Mouse (Mus musculus) Patski (cell line): Measurements from ENCODE around the gene Cd164. TPM values are rescaled to one million over a fixed set of nuclear protein-coding genes. Genes with fewer than 3 reads are reported as not detected.

ENCODE experiments used
- ATAC-seq: fragments of 100-300 bp; one replicate; pipeline ENCODE4 v1.8.0; 2021
- CTCF ChIA-PET: fragments of 350-600 bp; sonication (Branson Sonifier 250); formaldehyde crosslinking; loops from one replicate; lab custom pipeline; 2022; ENCODE audit warnings: inconsistent platforms; lab: Charles Lee
- POLR2A ChIA-PET: fragments of 350-600 bp; sonication (Branson Sonifier 250); formaldehyde crosslinking; loops from one replicate; lab custom pipeline; 2022; ENCODE audit warnings: antibody characterized with exemption, inconsistent platforms; lab: Charles Lee
- DNase-seq: peaks from one replicate; pipeline ENCODE4 v3.0.0-alpha.2; 2011; ENCODE audit warnings: low read depth, low spot score
- H3K27me3 ChIP-seq: fragments of 371-371 bp; one replicate; pipeline ENCODE4 v1.5.1; 2021
- CTCF ChIP-seq: fragments of 100-300 bp; IDR thresholded peaks from one replicate; pipeline ENCODE4 v1.5.1; 2021
- in situ Hi-C: fragments of 300-500 bp; cut with MboI; formaldehyde crosslinking; loops from 3 replicates; pipeline ENCODE4 v1.11.1; 2018; ENCODE audit warnings: low pct_unique_long_range_greater_than_20kb, mixed read lengths
- polyA plus RNA-seq: library from polyadenylated mRNA; unstranded; gene quantifications from one replicate; pipeline ENCODE4 v1.2.3, GENCODE M21; 2021

The Cd164 gene
- polyA plus RNA-seq, 1 experiment from 2014 or later, result 433 TPM

- no peak for TF ChIP-seq CTCF
- CTCF ChIA-PET, result no interaction called here
- no peak for DNase-seq
- ATAC-seq, result no peak
- in situ Hi-C loops, result no loop called here
- POLR2A ChIA-PET, result no interaction called here
- H3K27me3 ChIP-seq, result no peaks in the 10 kb centered on the region
These were observed 59.3 kb downstream of the Cd164 start for GRCm38 (mm10) chr10:41578541-41578940.

- H3K27me3 ChIP-seq, result no peaks in the 10 kb centered on the region
- ChIA-PET CTCF (interaction anchor here (1.2 to 1.5 kb wide), 2 partner anchors 8 to 36 kb away, joined by 3 to 4 read pairs; no protein-coding TSS in a partner anchor), POLR2A (no interaction called here)
- TF ChIP-seq CTCF, result no peak
- in situ Hi-C loops, result no loop called here
- no peak for ATAC-seq
- DNase-seq, result no peak
These were observed 61.2 kb downstream of the Cd164 start for GRCm38 (mm10) chr10:41580441-41580840.

Other genes with a start within 250 kb of the Cd164 start
- 17.1 TPM for gene Fig4, start 216.2 kb upstream of the Cd164 start, polyA plus RNA-seq
- gene Ak9, start 215.4 kb upstream of the Cd164 start, polyA plus RNA-seq, result 0.09 TPM
- gene Zbtb24, start 69.0 kb upstream of the Cd164 start, polyA plus RNA-seq, result 17.8 TPM
- 16.6 TPM for gene Mical1, start 43.1 kb upstream of the Cd164 start, polyA plus RNA-seq
- gene Smpd2, start 29.0 kb upstream of the Cd164 start, polyA plus RNA-seq, result 43.7 TPM
- 6.4 TPM for gene Ppil6, start 29.0 kb upstream of the Cd164 start, polyA plus RNA-seq
- gene Ccdc162, start 197.2 kb downstream of the Cd164 start, polyA plus RNA-seq, result 1.7 TPM